Mouse (Mus musculus) hindbrain, embryonic 15.5 days (tissue): Measurements from ENCODE around the gene Gtf2h1. TPM values are rescaled to one million over a fixed set of nuclear protein-coding genes. Genes with fewer than 3 reads are reported as not detected.

ENCODE experiments used
- ATAC-seq: fragments of 200-750 bp; cut with Nextera tagmentation; 2 replicates; pipeline ENCODE4 v1.8.0; 2017; ENCODE audit warnings: low read depth, moderate number of reproducible peaks, moderate TSS enrichment; ENCODE audit not compliant: low FRiP score
- H3K27ac ChIP-seq: fragments of 300-500 bp; sonication (generic); replicated peaks from 2 replicates; pipeline ENCODE4 v1.5.1; 2015; ENCODE audit warnings: mild to moderate bottlenecking, inconsistent platforms
- H3K27me3 ChIP-seq: fragments of 300-500 bp; sonication (generic); 2 replicates; pipeline ENCODE4 v1.6.1; 2015; ENCODE audit warnings: control low read depth, inconsistent platforms
- H3K36me3 ChIP-seq: fragments of 300-500 bp; sonication (generic); 2 replicates; pipeline ENCODE4 v1.6.1; 2015; ENCODE audit warnings: control low read depth, inconsistent platforms
- H3K4me1 ChIP-seq: fragments of 300-500 bp; sonication (generic); replicated peaks from 2 replicates; pipeline ENCODE4 v1.6.1; 2015; ENCODE audit warnings: control low read depth, inconsistent platforms
- H3K4me2 ChIP-seq: fragments of 300-500 bp; sonication (generic); 2 replicates; pipeline ENCODE4 v1.6.1; 2015; ENCODE audit warnings: moderate library complexity, mild to moderate bottlenecking, inconsistent platforms
- H3K4me3 ChIP-seq: fragments of 300-500 bp; sonication (generic); 2 replicates; pipeline ENCODE4 v1.5.1; 2015; ENCODE audit warnings: mild to moderate bottlenecking, inconsistent platforms
- H3K9ac ChIP-seq: fragments of 300-500 bp; sonication (generic); 2 replicates; pipeline ENCODE4 v1.6.1; 2015; ENCODE audit warnings: inconsistent platforms
- H3K9me3 ChIP-seq: fragments of 300-500 bp; sonication (generic); 2 replicates; pipeline ENCODE4 v1.6.1; 2016; ENCODE audit warnings: control low read depth, inconsistent platforms
- WGBS: fragments of 180-500 bp; shearing (Covaris S2); methylation state at CpG from one replicate; pipeline ENCODE4 v1.1.7; 2015; 5-methylcytosine and 5-hydroxymethylcytosine counted together
- polyA plus RNA-seq: library from polyadenylated mRNA; unstranded; fragments of >200 nt; fragmentation: Nextera tagmentation; extraction: Ambion mirVana; gene quantifications from 2 replicates; pipeline ENCODE4 v1.2.1, GENCODE M21; 2015

Gene Gtf2h1
- polyA plus RNA-seq, 1 experiment from 2014 or later: 39.5 TPM

DNA sequence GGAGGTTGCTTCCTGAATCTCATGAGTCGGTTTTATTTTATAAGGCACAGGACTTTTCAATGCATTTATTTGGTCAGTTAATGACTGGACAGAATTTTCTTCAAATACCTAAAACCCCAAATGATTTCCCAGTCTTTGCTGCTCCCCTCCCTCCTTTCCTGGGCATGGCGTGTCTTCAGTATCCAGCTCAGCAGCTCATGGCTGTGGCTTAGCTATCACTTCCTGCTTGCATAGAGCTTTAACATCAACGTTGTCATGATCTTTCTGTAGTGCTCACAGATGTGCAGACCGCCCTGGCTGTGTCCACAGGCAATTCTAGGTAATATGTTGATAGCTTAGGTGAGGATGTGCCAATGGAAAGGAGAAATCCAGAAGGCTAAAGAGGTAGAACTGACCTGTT, 76.1 kb downstream of the Gtf2h1 start:
- H3K4me3 ChIP-seq: no peak overlapping the region
- no peaks in the 10 kb centered on the region for H3K9me3 ChIP-seq
- 76% methylated on average over 4 of the region's 4 CpGs for WGBS
- no peaks in the 10 kb centered on the region for H3K36me3 ChIP-seq
- no peaks in the 10 kb centered on the region for H3K27me3 ChIP-seq
- no peaks in the 10 kb centered on the region for H3K4me1 ChIP-seq
- ATAC-seq: no peak
- no peak overlapping the region for H3K27ac ChIP-seq
- no peak overlapping the region for H3K9ac ChIP-seq
- H3K4me2 ChIP-seq: no peak overlapping the region

Other genes starting within 250 kb of the Gtf2h1 start
- 42.1 and 43.8 TPM in 2 replicates for gene Sergef, start 156.3 kb upstream of the Gtf2h1 start, polyA plus RNA-seq
- 0.39 and 0.46 TPM in 2 replicates for gene Tph1, start 123.6 kb upstream of the Gtf2h1 start, polyA plus RNA-seq
- gene Saal1, start 85.4 kb upstream of the Gtf2h1 start, polyA plus RNA-seq: 16.1 and 16.8 TPM in 2 replicates
- 0.26 and 0.43 TPM in 2 replicates for gene Saa3, start 80.4 kb upstream of the Gtf2h1 start, polyA plus RNA-seq
- gene Saa4, start 63.5 kb upstream of the Gtf2h1 start, polyA plus RNA-seq: not detected in 2 replicates
- gene Saa1, start 53.1 kb upstream of the Gtf2h1 start, polyA plus RNA-seq: not detected in 2 replicates
- gene Saa2, start 44.3 kb upstream of the Gtf2h1 start, polyA plus RNA-seq: 0.14 TPM in 1 of 2 replicates, not detected in the other
- 13.2 and 14.4 TPM in 2 replicates for gene Hps5, start within 50 bp of the Gtf2h1 start, polyA plus RNA-seq
- gene Ldha, start 45.4 kb downstream of the Gtf2h1 start, polyA plus RNA-seq: 696 and 729 TPM in 2 replicates
- 0.30 and 0.34 TPM in 2 replicates for gene Ldhc, start 65.1 kb downstream of the Gtf2h1 start, polyA plus RNA-seq
- gene Tsg101, start 123.9 kb downstream of the Gtf2h1 start, polyA plus RNA-seq: 326 and 342 TPM in 2 replicates
- 4.5 and 5.6 TPM in 2 replicates for gene Uevld, start 162.4 kb downstream of the Gtf2h1 start, polyA plus RNA-seq
- gene Gm9999, start 187.5 kb downstream of the Gtf2h1 start, polyA plus RNA-seq: not detected in 2 replicates
- 8.3 and 8.4 TPM in 2 replicates for gene Spty2d1, start 212.3 kb downstream of the Gtf2h1 start, polyA plus RNA-seq